Mouse (Mus musculus): ENCODE data around the gene Col16a1. TPM values are rescaled to one million over a fixed set of nuclear protein-coding genes. Genes with fewer than 3 reads are reported as not detected.

The Col16a1 gene
- total RNA-seq (2014; rRNA removed; ENCODE audit: low replicate concordance) (21.6 and 67.5 TPM in 2 replicates), polyA plus RNA-seq (2015; fragmentation: Nextera tagmentation; extraction: Ambion mirVana) (9.9 and 11.6 TPM in 2 replicates)

DNA sequence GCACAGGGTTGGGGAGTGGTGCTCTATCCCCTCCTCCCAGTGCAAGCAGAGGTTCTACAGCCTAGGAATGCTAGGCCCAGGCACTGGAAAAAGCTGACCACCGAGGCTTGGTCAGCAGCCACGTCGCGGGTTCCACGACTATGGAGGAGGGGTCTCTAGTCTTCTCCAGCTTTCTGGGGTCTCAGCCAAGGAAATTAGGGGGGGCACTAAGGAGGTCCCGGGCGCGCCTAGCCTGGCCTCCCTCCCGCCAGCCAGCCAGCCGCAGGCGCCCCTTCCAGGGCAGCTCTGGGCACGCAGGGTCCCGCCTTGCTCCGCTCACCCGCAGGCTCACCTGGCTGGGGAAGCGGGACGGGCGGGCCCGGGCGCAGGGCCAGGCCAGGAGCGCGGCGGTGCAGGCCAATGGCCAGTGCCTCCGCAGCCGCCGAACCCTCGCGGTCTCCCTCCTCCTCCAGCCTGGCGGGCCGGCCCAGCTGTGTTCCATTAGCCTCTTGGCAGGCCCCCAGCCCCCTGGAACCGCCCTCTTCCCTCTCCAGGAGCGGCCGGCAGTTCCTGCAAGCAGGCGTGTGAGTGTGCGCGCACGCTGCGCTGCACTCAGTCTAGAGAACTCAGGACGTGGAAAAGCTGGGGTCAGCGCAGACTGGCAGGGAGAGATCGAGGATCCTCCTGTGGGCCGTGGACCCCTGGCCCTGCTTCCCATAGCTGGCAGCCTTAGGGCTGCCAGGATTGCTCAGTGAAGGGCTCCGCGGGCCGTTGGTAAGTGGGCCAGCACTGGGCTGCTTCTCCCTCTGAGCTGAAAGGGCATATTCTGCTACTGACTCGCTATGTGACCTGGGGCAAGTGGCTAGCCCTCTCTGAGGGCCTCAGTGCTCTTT is at the start of gene Col16a1:
Gene Col16a1, plus strand, starts transcription at position 510 of the 872 bp plus-strand sequence.
- H3K9me3 ChIP-seq (replicated peaks; ENCODE audit: control insufficient read depth, low read length) = no peaks in the 10 kb centered on the region
- peaks cover 3% of the 10 kb centered on the region; the same call in 1 of the 2 replicates for H3K27me3 ChIP-seq (ENCODE audit: control insufficient read depth, insufficient read depth, low read length)
- no peak for TF ChIP-seq EP300 (IDR thresholded peaks at IDR 0.05; ENCODE audit: low read depth)
- TF ChIP-seq CTCF (IDR thresholded peaks at IDR 0.05; ENCODE audit: low read depth) = no peak
- H3K4me1 ChIP-seq (ENCODE audit: control insufficient read depth, insufficient read depth) = 0 out of 2 replicates have a peak, but pooled peaks cover 4% of the 10 kb centered on the region
- peak within 1 kb of the TSS; percentile 82 for H3K27ac ChIP-seq (ENCODE audit: low read depth)
- ATAC-seq (ENCODE audit: insufficient read depth, low read depth) (peak; percentile 82), DNase-seq (ENCODE audit: low spot score) (peak; percentile 83)
- peak within 1 kb of the TSS; percentile 62 for H3K9ac ChIP-seq (replicated peaks; ENCODE audit: low read depth, low read length)
- H3K36me3 ChIP-seq (replicated peaks; ENCODE audit: control insufficient read depth, insufficient read depth, low read length) = no peaks in the 10 kb centered on the region
- H3K4me3 ChIP-seq (ENCODE audit: low read depth, low read length) = peak within 1 kb of the TSS; percentile 46
- H3K4me2 ChIP-seq (ENCODE audit: low read depth, low read length) = peak within 1 kb of the TSS; percentile 81
- WGBS = 2% methylated on average over 35 of the region's 46 CpGs

DNA sequence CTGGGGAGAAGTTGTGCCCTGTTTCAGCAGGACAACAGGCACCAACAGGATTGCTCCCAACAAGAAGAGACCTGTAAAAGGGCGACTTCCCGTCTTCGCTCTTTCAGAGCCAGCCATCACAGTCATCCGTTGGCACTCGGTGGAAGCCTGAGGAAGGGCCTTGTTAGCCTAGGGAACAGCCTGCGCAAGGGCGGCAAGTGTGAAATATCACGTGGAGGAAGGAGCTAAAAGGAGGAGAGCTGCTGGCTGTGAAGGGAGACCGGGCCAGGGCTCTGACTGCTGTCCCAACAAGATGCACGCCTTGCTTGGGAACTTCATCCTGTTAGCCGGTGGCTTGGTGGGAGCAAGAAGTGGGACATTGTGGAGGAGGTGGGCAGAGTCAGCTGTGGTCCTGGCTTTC is 49.5 kb upstream of the Col16a1 start:
- Histone ChIP-seq H3K4me3 (ENCODE audit: low read depth, low read length) (no peak overlapping the region), H3K9me3 (replicated peaks; ENCODE audit: control insufficient read depth, low read length) (no peaks in the 10 kb centered on the region), H3K4me2 (ENCODE audit: low read depth, low read length) (no peak overlapping the region), H3K27me3 (ENCODE audit: control insufficient read depth, insufficient read depth, low read length) (peaks cover 25% of the 10 kb centered on the region), H3K36me3 (replicated peaks; ENCODE audit: control insufficient read depth, insufficient read depth, low read length) (no peaks in the 10 kb centered on the region), H3K4me1 (ENCODE audit: control insufficient read depth, insufficient read depth) (peaks cover 7% of the 10 kb centered on the region), H3K9ac (replicated peaks; ENCODE audit: low read depth, low read length) (no peak overlapping the region), H3K27ac (ENCODE audit: low read depth) (no peak overlapping the region)
- ATAC-seq (ENCODE audit: insufficient read depth, low read depth) (no peak), DNase-seq (ENCODE audit: low spot score) (no peak)
- TF ChIP-seq EP300 (IDR thresholded peaks at IDR 0.05; ENCODE audit: low read depth) (no peak), CTCF (IDR thresholded peaks at IDR 0.05; ENCODE audit: low read depth) (no peak)
- 37% methylated on average over 11 of the region's 11 CpGs for WGBS

DNA sequence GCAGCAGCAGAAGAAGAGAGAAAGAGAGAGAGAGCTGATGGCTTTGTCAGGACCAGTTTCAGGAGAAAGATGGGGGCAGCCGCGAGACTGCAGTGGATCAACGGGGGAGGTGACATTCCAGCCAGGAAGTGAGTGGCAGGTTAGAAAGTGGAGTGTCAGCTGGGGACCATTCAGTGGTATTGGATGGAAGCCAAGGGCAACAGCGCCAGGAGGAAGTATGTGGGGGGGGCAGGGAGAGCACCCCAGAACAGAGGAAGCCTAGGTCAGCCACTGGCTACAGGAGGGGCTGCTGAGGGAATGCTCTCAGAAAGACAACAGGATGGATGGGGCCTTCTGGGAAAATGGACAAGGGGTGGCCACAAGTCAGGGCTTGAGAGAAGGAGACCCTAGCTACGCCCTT is 45.9 kb upstream of the Col16a1 start:
- ATAC-seq (ENCODE audit: insufficient read depth, low read depth) (no peak), DNase-seq (ENCODE audit: low spot score) (no peak)
- Histone ChIP-seq H3K4me1 (ENCODE audit: control insufficient read depth, insufficient read depth) (peaks cover 12% of the 10 kb centered on the region), H3K4me2 (ENCODE audit: low read depth, low read length) (no peak overlapping the region), H3K27ac (ENCODE audit: low read depth) (no peak overlapping the region), H3K36me3 (replicated peaks; ENCODE audit: control insufficient read depth, insufficient read depth, low read length) (no peaks in the 10 kb centered on the region), H3K9me3 (replicated peaks; ENCODE audit: control insufficient read depth, low read length) (no peaks in the 10 kb centered on the region), H3K4me3 (ENCODE audit: low read depth, low read length) (no peak overlapping the region), H3K9ac (replicated peaks; ENCODE audit: low read depth, low read length) (no peak overlapping the region), H3K27me3 (ENCODE audit: control insufficient read depth, insufficient read depth, low read length) (peaks cover 31% of the 10 kb centered on the region)
- 18% methylated on average over 5 of the region's 5 CpGs for WGBS
- TF ChIP-seq EP300 (IDR thresholded peaks at IDR 0.05; ENCODE audit: low read depth) (no peak), CTCF (IDR thresholded peaks at IDR 0.05; ENCODE audit: low read depth) (no peak)

DNA sequence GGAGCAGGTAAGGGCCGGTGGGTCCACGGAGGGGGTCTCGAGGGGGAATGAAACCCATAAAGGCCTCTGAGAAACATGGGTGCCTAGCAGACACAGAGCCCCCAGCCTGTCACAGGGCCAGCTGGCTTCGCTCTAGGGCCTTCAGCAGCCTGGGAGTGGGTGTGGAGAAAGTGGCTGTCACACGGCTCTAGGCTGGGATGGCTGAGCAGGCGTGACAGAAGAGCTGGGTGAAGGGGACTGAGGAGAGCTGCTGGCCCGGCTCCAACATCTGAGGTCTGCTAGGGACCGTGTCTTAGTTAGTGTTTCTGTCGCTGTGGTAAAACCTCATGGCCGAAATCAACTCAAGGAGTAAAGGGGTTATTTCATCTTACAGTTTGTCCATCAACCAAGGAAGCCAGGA is 45.5 kb upstream of the Col16a1 start:
- H3K9ac ChIP-seq (replicated peaks; ENCODE audit: low read depth, low read length) = no peak overlapping the region
- no peak for TF ChIP-seq CTCF (IDR thresholded peaks at IDR 0.05; ENCODE audit: low read depth)
- TF ChIP-seq EP300 (IDR thresholded peaks at IDR 0.05; ENCODE audit: low read depth) = no peak
- DNase-seq (ENCODE audit: low spot score) = no peak
- peaks cover 34% of the 10 kb centered on the region for H3K27me3 ChIP-seq (ENCODE audit: control insufficient read depth, insufficient read depth, low read length)
- H3K4me2 ChIP-seq (ENCODE audit: low read depth, low read length) = no peak overlapping the region
- ATAC-seq (ENCODE audit: insufficient read depth, low read depth) = no peak; the same call in 1 of the 2 replicates
- H3K4me3 ChIP-seq (ENCODE audit: low read depth, low read length) = no peak overlapping the region
- no peak overlapping the region for H3K27ac ChIP-seq (ENCODE audit: low read depth)
- WGBS = 34% methylated on average over 10 of the region's 10 CpGs
- H3K36me3 ChIP-seq (replicated peaks; ENCODE audit: control insufficient read depth, insufficient read depth, low read length) = no peaks in the 10 kb centered on the region
- no peaks in the 10 kb centered on the region for H3K9me3 ChIP-seq (replicated peaks; ENCODE audit: control insufficient read depth, low read length)
- peaks cover 13% of the 10 kb centered on the region for H3K4me1 ChIP-seq (ENCODE audit: control insufficient read depth, insufficient read depth)

DNA sequence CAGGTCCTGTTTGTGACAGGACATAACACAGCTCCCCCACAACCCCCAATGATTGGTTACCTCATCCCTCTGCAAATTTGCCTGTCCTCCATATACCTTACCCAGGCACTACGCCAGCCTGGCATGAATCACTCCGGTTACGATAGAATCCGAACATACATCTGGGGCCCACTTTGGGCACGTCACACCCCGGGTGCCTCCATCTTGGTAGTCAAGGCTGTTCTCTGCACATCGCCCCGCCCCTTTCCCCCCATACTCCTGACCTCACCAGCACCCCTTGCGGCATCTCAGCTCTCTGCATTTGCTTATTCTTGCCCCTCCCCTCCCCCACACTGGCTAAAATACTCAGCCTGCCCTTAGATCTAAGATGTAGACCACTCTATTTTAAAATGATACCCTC is 42.0 kb upstream of the Col16a1 start:
- TF ChIP-seq EP300 (IDR thresholded peaks at IDR 0.05; ENCODE audit: low read depth) = no peak
- TF ChIP-seq CTCF (IDR thresholded peaks at IDR 0.05; ENCODE audit: low read depth) = no peak
- H3K27ac ChIP-seq (ENCODE audit: low read depth) = no peak overlapping the region
- no peaks in the 10 kb centered on the region for H3K36me3 ChIP-seq (replicated peaks; ENCODE audit: control insufficient read depth, insufficient read depth, low read length)
- no peak overlapping the region for H3K4me2 ChIP-seq (ENCODE audit: low read depth, low read length)
- H3K27me3 ChIP-seq (ENCODE audit: control insufficient read depth, insufficient read depth, low read length) = peaks cover 40% of the 10 kb centered on the region
- no peak for ATAC-seq (ENCODE audit: insufficient read depth, low read depth)
- H3K4me3 ChIP-seq (ENCODE audit: low read depth, low read length) = no peak overlapping the region
- no peak for DNase-seq (ENCODE audit: low spot score)
- no peaks in the 10 kb centered on the region for H3K9me3 ChIP-seq (replicated peaks; ENCODE audit: control insufficient read depth, low read length)
- H3K4me1 ChIP-seq (ENCODE audit: control insufficient read depth, insufficient read depth) = peaks cover 13% of the 10 kb centered on the region
- 62% methylated on average over 9 of the region's 9 CpGs for WGBS
- H3K9ac ChIP-seq (replicated peaks; ENCODE audit: low read depth, low read length) = no peak overlapping the region
